Mouse (Mus musculus): Measurements from ENCODE around the gene Errfi1. TPM values are rescaled to one million over a fixed set of nuclear protein-coding genes. Genes with fewer than 3 reads are reported as not detected.
A peak's percentile ranks its signal among the peaks of the same experiment; 100 is the strongest.

The Errfi1 gene
- total and polyA plus RNA-seq, 2 experiments from 2014 or later = 21.0 to 33.0 TPM

DNA sequence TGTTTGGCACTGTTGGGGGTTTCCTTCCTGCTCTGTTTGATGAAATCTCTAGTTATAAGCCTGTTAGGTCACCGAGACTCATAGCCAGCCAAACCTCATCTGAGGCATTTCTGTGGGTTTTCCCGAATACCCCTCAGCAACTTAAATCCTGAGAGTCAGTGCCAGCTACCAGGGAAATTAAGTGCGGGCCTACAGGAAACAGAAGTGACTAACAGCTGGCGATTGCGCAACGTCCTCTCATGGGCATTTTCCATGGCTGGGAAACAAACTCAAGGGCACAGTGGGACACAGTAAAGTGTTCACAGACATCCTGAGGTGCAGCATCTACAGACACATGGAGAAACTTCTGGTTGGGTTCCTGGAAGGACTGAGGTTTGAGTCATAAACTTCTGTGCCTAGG, 16.3 kb upstream of the Errfi1 start:
- Histone ChIP-seq H3K4me1 (ENCODE audit: insufficient read depth, low read length) (no peaks in the 10 kb centered on the region), H3K9me3 (ENCODE audit: low read length) (no peaks in the 10 kb centered on the region), H3K4me3 (ENCODE audit: low read depth, low read length) (no peak overlapping the region), H3K9ac (replicated peaks; ENCODE audit: low read length, poor library complexity, severe bottlenecking) (no peak overlapping the region), H3K27me3 (ENCODE audit: insufficient read depth, low read length) (no peaks in the 10 kb centered on the region), H3K27ac (ENCODE audit: low read depth, low read length) (no peak overlapping the region), H3K36me3 (ENCODE audit: insufficient read depth, low read length) (no peaks in the 10 kb centered on the region), H3K4me2 (ENCODE audit: low read depth, low read length, poor library complexity, severe bottlenecking) (no peak overlapping the region)
- no peak for DNase-seq (ENCODE audit: low spot score)
- TF ChIP-seq CTCF (IDR thresholded peaks at IDR 0.05) = no peak
- 82% methylated on average over 6 of the region's 6 CpGs for WGBS
- ATAC-seq (ENCODE audit: low FRiP score) = no peak

DNA sequence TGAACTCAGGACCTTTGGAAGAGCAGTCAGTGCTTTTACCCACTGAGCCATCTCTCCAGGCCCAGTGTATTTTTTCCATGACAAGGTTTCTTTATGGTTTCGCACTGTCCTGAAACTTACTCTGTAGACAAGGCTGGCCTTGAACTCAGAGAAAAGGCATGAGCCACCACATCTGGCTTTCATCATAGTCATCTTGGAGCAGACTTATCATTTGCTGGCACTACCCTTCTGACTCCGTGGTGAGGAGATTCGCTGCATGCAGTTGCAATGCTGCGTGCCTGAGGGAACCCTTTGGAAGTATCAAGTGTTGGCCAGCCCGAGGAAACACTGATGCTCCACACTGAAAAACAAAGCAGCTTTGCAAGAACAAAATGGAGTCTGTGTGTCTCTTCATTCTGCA, 11.7 kb upstream of the Errfi1 start:
- 86% methylated on average over 5 of the region's 5 CpGs for WGBS
- Histone ChIP-seq H3K36me3 (ENCODE audit: insufficient read depth, low read length) (no peaks in the 10 kb centered on the region), H3K9ac (replicated peaks; ENCODE audit: low read length, poor library complexity, severe bottlenecking) (no peak overlapping the region), H3K27me3 (ENCODE audit: insufficient read depth, low read length) (no peaks in the 10 kb centered on the region), H3K4me1 (ENCODE audit: insufficient read depth, low read length) (no peaks in the 10 kb centered on the region), H3K4me3 (ENCODE audit: low read depth, low read length) (no peak overlapping the region), H3K9me3 (ENCODE audit: low read length) (no peaks in the 10 kb centered on the region), H3K4me2 (ENCODE audit: low read depth, low read length, poor library complexity, severe bottlenecking) (no peak overlapping the region), H3K27ac (ENCODE audit: low read depth, low read length) (no peak overlapping the region)
- no peak for TF ChIP-seq CTCF (IDR thresholded peaks at IDR 0.05)
- DNase-seq (ENCODE audit: low spot score) (no peak), ATAC-seq (ENCODE audit: low FRiP score) (no peak)

DNA sequence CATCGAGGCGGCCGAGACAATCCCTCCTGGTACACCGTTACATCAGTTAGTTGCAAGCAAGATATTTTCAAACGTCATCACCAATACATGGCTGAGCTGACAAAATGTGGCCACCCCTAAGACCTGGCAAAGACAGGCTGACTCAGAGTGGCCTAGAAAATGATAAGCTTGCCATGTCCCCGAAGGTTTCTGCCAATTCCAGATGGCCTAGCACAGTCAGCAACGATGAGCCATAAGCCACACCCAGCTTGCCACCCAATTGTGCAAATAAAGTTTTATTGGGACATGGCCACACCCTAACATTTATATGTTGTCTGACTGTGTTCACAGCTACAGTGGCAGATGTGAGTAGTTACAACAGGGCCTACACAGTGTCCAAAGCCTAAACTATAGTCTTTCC, 10.5 kb upstream of the Errfi1 start:
- ATAC-seq (ENCODE audit: low FRiP score) (no peak), DNase-seq (ENCODE audit: low spot score) (no peak)
- Histone ChIP-seq H3K4me1 (ENCODE audit: insufficient read depth, low read length) (no peaks in the 10 kb centered on the region), H3K27ac (ENCODE audit: low read depth, low read length) (no peak overlapping the region), H3K9me3 (ENCODE audit: low read length) (no peaks in the 10 kb centered on the region), H3K4me2 (ENCODE audit: low read depth, low read length, poor library complexity, severe bottlenecking) (no peak overlapping the region), H3K36me3 (ENCODE audit: insufficient read depth, low read length) (no peaks in the 10 kb centered on the region), H3K9ac (replicated peaks; ENCODE audit: low read length, poor library complexity, severe bottlenecking) (no peak overlapping the region), H3K4me3 (ENCODE audit: low read depth, low read length) (no peak overlapping the region), H3K27me3 (ENCODE audit: insufficient read depth, low read length) (no peaks in the 10 kb centered on the region)
- 91% methylated on average over 7 of the region's 7 CpGs for WGBS
- no peak for TF ChIP-seq CTCF (IDR thresholded peaks at IDR 0.05)

DNA sequence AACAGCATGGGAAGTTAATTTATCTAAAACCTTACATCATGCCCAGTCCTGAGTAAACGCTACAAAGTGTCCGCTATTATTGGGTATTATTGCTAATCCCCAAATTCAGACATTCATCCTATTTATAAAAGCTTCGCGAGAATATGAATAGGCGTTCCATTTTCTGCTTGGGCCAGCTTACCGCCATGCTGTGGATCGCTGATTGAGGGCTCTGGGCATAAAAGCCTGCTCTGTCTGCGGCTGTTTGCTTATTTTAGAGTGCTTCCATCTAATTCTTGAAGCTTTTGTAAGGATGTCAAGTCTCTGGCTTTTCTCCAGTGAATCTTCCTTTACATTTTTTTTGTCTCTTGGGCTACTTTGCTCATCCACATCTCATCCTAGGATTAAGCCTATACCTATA, 7.4 kb upstream of the Errfi1 start:
- ATAC-seq (ENCODE audit: low FRiP score) = no peak
- 16% methylated on average over 8 of the region's 8 CpGs for WGBS
- no peak overlapping the region for H3K4me3 ChIP-seq (ENCODE audit: low read depth, low read length)
- TF ChIP-seq CTCF (IDR thresholded peaks at IDR 0.05) = no peak
- H3K27me3 ChIP-seq (ENCODE audit: insufficient read depth, low read length) = no peaks in the 10 kb centered on the region
- no peak overlapping the region for H3K4me2 ChIP-seq (ENCODE audit: low read depth, low read length, poor library complexity, severe bottlenecking)
- no peak overlapping the region for H3K27ac ChIP-seq (ENCODE audit: low read depth, low read length)
- H3K9me3 ChIP-seq (ENCODE audit: low read length) = no peaks in the 10 kb centered on the region
- no peaks in the 10 kb centered on the region for H3K36me3 ChIP-seq (ENCODE audit: insufficient read depth, low read length)
- no peak overlapping the region for H3K9ac ChIP-seq (replicated peaks; ENCODE audit: low read length, poor library complexity, severe bottlenecking)
- DNase-seq (ENCODE audit: low spot score) = peak; percentile 34
- no peaks in the 10 kb centered on the region for H3K4me1 ChIP-seq (ENCODE audit: insufficient read depth, low read length)

DNA sequence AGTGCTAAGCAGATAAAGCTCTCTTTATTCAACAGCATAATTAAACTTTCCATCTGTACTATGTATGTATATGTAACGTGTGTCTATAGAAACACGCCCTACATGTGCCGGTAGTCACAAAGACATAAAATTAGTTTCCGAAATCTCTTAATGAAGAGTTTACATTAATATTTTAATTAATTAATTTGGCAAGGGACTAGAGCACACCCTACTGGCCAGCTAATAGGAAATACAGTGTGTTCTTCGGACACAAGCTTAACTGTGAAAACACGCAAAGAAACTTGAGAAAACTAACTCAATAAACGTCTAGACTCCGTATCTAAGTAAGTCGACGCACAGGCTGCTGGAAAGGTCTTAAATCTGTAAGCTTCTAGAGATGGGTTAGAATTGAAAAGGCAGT, 3.8 kb upstream of the Errfi1 start:
- DNase-seq (ENCODE audit: low spot score) (peak; percentile 72), ATAC-seq (ENCODE audit: low FRiP score) (no peak)
- H3K27me3 ChIP-seq (ENCODE audit: insufficient read depth, low read length) = no peaks in the 10 kb centered on the region
- H3K9ac ChIP-seq (replicated peaks; ENCODE audit: low read length, poor library complexity, severe bottlenecking) = no peak overlapping the region
- peak; percentile 74 for TF ChIP-seq CTCF (IDR thresholded peaks at IDR 0.05)
- no peaks in the 10 kb centered on the region for H3K36me3 ChIP-seq (ENCODE audit: insufficient read depth, low read length)
- WGBS = 60% methylated on average over 10 of the region's 10 CpGs
- no peak overlapping the region for H3K4me3 ChIP-seq (ENCODE audit: low read depth, low read length)
- H3K9me3 ChIP-seq (ENCODE audit: low read length) = no peaks in the 10 kb centered on the region
- H3K4me2 ChIP-seq (ENCODE audit: low read depth, low read length, poor library complexity, severe bottlenecking) = no peak overlapping the region
- H3K4me1 ChIP-seq (ENCODE audit: insufficient read depth, low read length) = no peaks in the 10 kb centered on the region
- H3K27ac ChIP-seq (ENCODE audit: low read depth, low read length) = no peak overlapping the region

DNA sequence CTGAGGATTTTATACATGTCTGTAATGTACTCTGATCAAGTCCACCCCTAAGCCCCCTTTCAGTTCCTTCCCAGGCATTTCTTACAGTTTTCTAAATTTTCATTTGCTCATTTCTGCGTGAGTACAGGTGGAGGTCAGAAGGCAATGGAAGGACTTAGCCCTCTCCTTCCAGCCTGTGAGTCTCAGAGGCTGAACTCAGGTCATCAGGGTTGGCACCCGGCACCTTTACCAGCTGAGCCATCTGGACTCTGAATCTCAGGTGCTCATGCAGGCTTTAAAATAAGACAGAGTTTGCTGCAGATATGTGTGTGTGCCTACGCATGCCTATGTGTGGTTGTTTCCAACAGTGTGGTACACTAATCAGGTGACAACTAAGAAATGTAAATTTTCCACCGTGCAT, 2.8 kb upstream of the Errfi1 start:
- no peak for ATAC-seq (ENCODE audit: low FRiP score)
- H3K27me3 ChIP-seq (ENCODE audit: insufficient read depth, low read length) = no peaks in the 10 kb centered on the region
- DNase-seq (ENCODE audit: low spot score) = no peak

More for the DNA sequence above, 2.8 kb upstream of the Errfi1 start:
- no peaks in the 10 kb centered on the region for H3K4me1 ChIP-seq (ENCODE audit: insufficient read depth, low read length)
- no peak overlapping the region for H3K4me3 ChIP-seq (ENCODE audit: low read depth, low read length)
- TF ChIP-seq CTCF (IDR thresholded peaks at IDR 0.05) = no peak
- H3K9me3 ChIP-seq (ENCODE audit: low read length) = no peaks in the 10 kb centered on the region
- no peak overlapping the region for H3K9ac ChIP-seq (replicated peaks; ENCODE audit: low read length, poor library complexity, severe bottlenecking)
- 92% methylated on average over 4 of the region's 4 CpGs for WGBS
- H3K27ac ChIP-seq (ENCODE audit: low read depth, low read length) = no peak overlapping the region
- no peaks in the 10 kb centered on the region for H3K36me3 ChIP-seq (ENCODE audit: insufficient read depth, low read length)
- no peak overlapping the region for H3K4me2 ChIP-seq (ENCODE audit: low read depth, low read length, poor library complexity, severe bottlenecking)
